Mouse (Mus musculus): ENCODE data around the gene Nob1. TPM values are rescaled to one million over a fixed set of nuclear protein-coding genes. Genes with fewer than 3 reads are reported as not detected.

The Nob1 gene
- polyA plus RNA-seq, 1 experiment: 31.2 TPM

DNA sequence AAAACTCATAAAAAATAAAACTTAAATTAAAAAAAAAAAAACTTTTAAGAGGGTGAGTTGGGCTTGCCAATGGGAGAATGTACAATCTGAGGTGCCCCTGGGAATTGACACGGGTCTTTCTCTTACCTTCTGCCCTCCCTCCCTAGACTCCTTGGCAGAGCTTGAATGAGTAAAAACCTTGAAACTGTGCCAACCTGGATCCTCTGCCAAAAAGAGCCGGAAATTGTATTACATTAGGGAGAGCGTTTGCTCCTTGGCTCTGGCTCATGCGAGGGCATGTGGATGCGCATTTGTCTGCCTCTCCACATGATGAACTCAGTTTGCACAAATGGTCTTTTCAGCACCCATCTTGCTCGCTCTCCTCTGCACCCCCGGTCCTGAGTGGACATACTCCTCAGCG is 35.3 kb downstream of the Nob1 start:
- Histone ChIP-seq H3K27me3 (replicated peaks) (peaks cover 2% of the 10 kb centered on the region), H3K4me1 (peaks cover 55% of the 10 kb centered on the region), H3K4me3 (replicated peaks) (no peak overlapping the region), H3K36me3 (replicated peaks; ENCODE audit: low read length) (peaks cover 26% of the 10 kb centered on the region), H3K9me3 (no peaks in the 10 kb centered on the region)
- no peak for TF ChIP-seq FLI1 (IDR thresholded peaks at IDR 0.05; ENCODE audit: low read length)
- no peak for TF ChIP-seq GATA1 (IDR thresholded peaks at IDR 0.05; ENCODE audit: borderline replicate concordance, low read length)

DNA sequence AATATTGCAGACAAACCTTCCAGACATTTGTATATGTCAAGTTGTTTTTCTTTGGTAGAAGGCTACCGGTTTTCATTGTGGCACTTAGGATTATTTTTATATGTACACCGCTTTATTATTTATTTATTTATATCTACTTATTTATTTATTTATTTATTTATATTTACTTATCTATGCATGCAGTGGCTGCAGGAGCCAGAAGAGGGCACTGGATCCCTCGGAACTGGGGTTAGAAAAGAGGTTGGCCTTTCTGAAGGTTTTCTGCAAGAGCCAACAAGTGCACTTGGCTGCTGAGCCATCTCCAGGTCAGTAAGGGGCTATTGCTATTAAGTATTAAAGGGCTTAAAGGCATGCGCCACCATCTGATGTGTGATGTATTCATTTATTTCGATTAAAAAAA is 37.0 kb downstream of the Nob1 start:
- no peak overlapping the region for H3K4me3 ChIP-seq (replicated peaks)
- no peaks in the 10 kb centered on the region for H3K9me3 ChIP-seq
- TF ChIP-seq FLI1 (IDR thresholded peaks at IDR 0.05; ENCODE audit: low read length) (no peak), GATA1 (IDR thresholded peaks at IDR 0.05; ENCODE audit: borderline replicate concordance, low read length) (no peak)
- peaks cover 4% of the 10 kb centered on the region for H3K27me3 ChIP-seq (replicated peaks)
- peaks cover 26% of the 10 kb centered on the region for H3K36me3 ChIP-seq (replicated peaks; ENCODE audit: low read length)
- peaks cover 57% of the 10 kb centered on the region for H3K4me1 ChIP-seq

DNA sequence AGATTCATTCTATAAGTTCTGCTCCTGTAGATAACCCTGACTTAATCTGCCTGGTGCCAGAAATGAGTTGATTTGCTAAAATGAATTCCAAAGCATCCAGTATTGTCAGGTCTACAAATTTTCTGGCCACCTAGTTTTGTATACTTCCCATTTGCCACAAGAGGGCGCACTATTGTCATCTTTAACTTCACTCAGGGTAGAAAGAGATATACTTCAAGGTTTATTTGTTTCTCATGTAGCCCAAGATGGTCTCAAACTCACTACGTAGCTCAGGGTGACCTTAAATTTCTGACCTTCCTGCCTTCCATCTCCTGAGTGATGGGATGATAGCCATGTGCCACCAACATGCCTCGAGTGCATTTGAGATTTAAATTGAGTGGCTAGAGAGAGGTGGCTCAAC is 38.2 kb downstream of the Nob1 start:
- TF ChIP-seq GATA1 (IDR thresholded peaks at IDR 0.05; ENCODE audit: borderline replicate concordance, low read length): no peak
- no peak for TF ChIP-seq FLI1 (IDR thresholded peaks at IDR 0.05; ENCODE audit: low read length)
- Histone ChIP-seq H3K27me3 (replicated peaks) (peaks cover 4% of the 10 kb centered on the region), H3K36me3 (replicated peaks; ENCODE audit: low read length) (peaks cover 19% of the 10 kb centered on the region), H3K9me3 (0 out of 2 replicates have a peak, but pooled peaks cover 3% of the 10 kb centered on the region), H3K4me3 (replicated peaks) (no peak overlapping the region), H3K4me1 (peaks cover 55% of the 10 kb centered on the region)

DNA sequence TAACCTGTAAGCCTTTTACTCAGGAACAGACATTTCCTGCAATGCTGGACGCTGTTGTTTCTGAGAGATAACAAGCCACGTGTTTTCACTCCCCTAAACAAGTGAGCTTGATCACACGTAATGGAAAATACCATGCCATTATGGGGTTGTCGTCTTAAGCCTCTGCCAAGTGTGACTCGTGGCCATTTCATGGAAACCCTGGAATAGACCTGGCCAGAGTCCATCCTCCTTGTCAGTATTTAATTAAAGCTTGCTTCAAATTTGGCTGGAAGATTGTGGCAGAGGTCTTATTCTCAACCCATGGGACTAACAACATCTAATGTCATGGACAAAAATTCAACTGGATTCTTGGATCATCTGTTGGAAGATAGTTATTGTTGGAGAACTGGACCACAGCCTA is 38.7 kb downstream of the Nob1 start:
- Histone ChIP-seq H3K4me3 (replicated peaks) (no peak overlapping the region), H3K9me3 (0 out of 2 replicates have a peak, but pooled peaks cover 3% of the 10 kb centered on the region), H3K27me3 (replicated peaks) (peaks cover 4% of the 10 kb centered on the region), H3K36me3 (replicated peaks; ENCODE audit: low read length) (peaks cover 19% of the 10 kb centered on the region), H3K4me1 (peaks cover 53% of the 10 kb centered on the region)
- TF ChIP-seq GATA1 (IDR thresholded peaks at IDR 0.05; ENCODE audit: borderline replicate concordance, low read length) (no peak; the same call in 2 of the 3 replicates), FLI1 (IDR thresholded peaks at IDR 0.05; ENCODE audit: low read length) (no peak)

DNA sequence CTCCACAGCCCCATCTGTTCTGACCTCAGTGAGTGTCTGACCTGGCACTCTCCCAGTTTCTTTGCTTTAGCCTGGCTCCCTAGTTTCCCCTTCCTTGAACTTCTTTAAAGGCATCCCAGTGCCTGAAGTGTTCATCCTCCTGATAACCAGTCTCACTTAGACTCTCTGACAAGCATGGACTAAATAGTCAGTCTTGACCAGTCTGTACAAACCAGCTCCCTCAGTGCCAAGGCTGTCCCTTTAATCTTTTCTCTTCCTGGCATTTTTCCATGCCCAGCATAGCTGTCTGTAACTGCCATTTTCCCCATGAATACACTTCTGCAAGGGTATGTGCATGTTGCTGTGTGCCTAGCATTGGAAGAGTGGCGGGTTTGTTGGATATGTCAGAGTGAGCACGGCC is 39.8 kb downstream of the Nob1 start:
- H3K9me3 ChIP-seq: 0 out of 2 replicates have a peak, but pooled peaks cover 6% of the 10 kb centered on the region
- peaks cover 42% of the 10 kb centered on the region for H3K4me1 ChIP-seq
- TF ChIP-seq FLI1 (IDR thresholded peaks at IDR 0.05; ENCODE audit: low read length): no peak
- TF ChIP-seq GATA1 (IDR thresholded peaks at IDR 0.05; ENCODE audit: borderline replicate concordance, low read length): no peak
- peaks cover 4% of the 10 kb centered on the region for H3K27me3 ChIP-seq (replicated peaks)
- H3K36me3 ChIP-seq (replicated peaks; ENCODE audit: low read length): peaks cover 24% of the 10 kb centered on the region
- no peak overlapping the region for H3K4me3 ChIP-seq (replicated peaks)

DNA sequence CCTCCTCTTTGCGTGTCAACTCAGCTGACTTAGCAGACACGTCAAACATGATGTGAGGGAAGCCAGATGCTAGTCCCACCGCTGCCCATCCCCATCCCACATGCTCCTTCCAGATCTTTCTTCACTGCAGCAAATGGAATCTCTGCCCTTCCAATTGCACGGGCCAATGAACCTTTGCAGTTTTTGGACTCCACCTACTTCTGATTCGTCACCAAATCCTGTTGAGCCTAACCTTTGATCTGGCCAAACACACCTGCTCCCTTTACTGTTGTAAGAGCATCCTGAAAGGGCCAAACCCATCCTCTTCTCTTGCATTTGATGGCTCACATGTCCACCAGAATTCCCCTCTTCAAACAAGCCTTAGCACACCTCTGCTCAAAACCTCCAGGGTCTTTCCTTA is 40.2 kb downstream of the Nob1 start:
- H3K9me3 ChIP-seq: 0 out of 2 replicates have a peak, but pooled peaks cover 6% of the 10 kb centered on the region
- TF ChIP-seq FLI1 (IDR thresholded peaks at IDR 0.05; ENCODE audit: low read length) (no peak), GATA1 (IDR thresholded peaks at IDR 0.05; ENCODE audit: borderline replicate concordance, low read length) (no peak)

DNA sequence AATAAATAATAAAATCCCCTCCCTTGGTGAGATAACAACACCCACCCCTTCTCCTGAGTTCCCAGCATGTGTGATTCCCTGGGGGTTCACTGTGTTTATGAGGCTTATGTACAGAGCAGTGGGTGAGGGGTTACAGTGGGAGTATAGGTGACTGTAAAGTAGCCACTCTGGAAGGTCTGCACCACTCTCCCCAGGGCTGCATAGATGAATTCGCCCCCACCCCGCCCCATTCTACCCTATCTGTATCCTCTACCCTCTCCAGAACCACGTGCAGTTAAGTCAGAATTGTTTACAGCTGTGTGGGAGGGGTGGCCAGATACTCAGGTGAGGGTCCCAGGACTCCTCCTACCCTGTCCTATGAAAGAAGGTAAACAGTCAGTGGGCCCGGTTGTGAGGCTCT is 42.0 kb downstream of the Nob1 start:
- TF ChIP-seq FLI1 (IDR thresholded peaks at IDR 0.05; ENCODE audit: low read length) (no peak), GATA1 (IDR thresholded peaks at IDR 0.05; ENCODE audit: borderline replicate concordance, low read length) (no peak)
- H3K27me3 ChIP-seq (replicated peaks): peaks cover 4% of the 10 kb centered on the region
- peaks cover 30% of the 10 kb centered on the region for H3K4me1 ChIP-seq
- no peak overlapping the region for H3K4me3 ChIP-seq (replicated peaks)
- peaks cover 28% of the 10 kb centered on the region for H3K36me3 ChIP-seq (replicated peaks; ENCODE audit: low read length)
- H3K9me3 ChIP-seq: 0 out of 2 replicates have a peak, but pooled peaks cover 6% of the 10 kb centered on the region

More for the DNA sequence above, 40.2 kb downstream of the Nob1 start:
- H3K4me1 ChIP-seq: peaks cover 38% of the 10 kb centered on the region
- H3K4me3 ChIP-seq (replicated peaks): no peak overlapping the region
- H3K36me3 ChIP-seq (replicated peaks; ENCODE audit: low read length): peaks cover 24% of the 10 kb centered on the region
- H3K27me3 ChIP-seq (replicated peaks): peaks cover 4% of the 10 kb centered on the region

DNA sequence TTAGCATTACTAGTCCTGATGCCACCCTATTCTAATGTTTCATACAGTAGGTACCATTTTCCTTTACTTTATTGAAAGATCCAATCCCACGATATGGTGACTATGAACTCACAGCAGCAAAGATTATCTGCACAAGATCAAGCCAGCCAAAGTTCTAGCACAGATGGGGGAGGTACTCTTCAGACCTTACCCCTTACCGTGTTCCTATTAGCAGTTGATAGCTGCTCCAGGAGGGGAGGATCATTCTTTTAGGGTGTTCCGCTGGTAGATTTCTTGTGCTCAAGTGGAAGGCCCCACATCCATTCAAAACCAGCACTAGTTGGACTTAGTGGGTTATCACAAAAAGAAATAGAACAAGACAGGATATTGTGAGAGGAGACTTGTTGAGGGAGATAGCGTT is 43.2 kb downstream of the Nob1 start:
- peaks cover 26% of the 10 kb centered on the region for H3K4me1 ChIP-seq
- H3K27me3 ChIP-seq (replicated peaks): peaks cover 4% of the 10 kb centered on the region
- peaks cover 40% of the 10 kb centered on the region for H3K36me3 ChIP-seq (replicated peaks; ENCODE audit: low read length)
- no peak overlapping the region for H3K4me3 ChIP-seq (replicated peaks)
- no peak for TF ChIP-seq FLI1 (IDR thresholded peaks at IDR 0.05; ENCODE audit: low read length)
- TF ChIP-seq GATA1 (IDR thresholded peaks at IDR 0.05; ENCODE audit: borderline replicate concordance, low read length): no peak
- 0 out of 2 replicates have a peak, but pooled peaks cover 6% of the 10 kb centered on the region for H3K9me3 ChIP-seq

DNA sequence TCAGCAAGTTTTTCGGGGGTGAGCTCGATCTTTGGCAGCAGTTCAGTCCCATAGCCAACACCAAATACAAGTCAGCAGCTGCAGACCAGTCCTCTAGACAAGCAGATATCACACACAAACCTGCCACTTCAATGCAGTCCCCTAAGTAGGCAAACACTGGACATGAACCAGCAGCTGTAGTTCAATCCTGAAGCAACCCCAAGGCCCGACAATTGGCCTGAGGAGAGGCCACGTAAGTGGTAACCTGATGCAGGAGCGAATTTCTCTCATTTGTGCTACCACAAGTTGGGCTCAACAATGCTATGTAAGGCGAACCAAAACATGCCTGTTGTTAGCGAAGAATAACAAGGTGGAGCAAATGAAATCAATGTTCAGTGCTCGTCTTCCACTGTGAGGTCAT is 44.1 kb downstream of the Nob1 start:
- H3K36me3 ChIP-seq (replicated peaks; ENCODE audit: low read length): peaks cover 49% of the 10 kb centered on the region
- TF ChIP-seq GATA1 (IDR thresholded peaks at IDR 0.05; ENCODE audit: borderline replicate concordance, low read length) (no peak), FLI1 (IDR thresholded peaks at IDR 0.05; ENCODE audit: low read length) (no peak)

DNA sequence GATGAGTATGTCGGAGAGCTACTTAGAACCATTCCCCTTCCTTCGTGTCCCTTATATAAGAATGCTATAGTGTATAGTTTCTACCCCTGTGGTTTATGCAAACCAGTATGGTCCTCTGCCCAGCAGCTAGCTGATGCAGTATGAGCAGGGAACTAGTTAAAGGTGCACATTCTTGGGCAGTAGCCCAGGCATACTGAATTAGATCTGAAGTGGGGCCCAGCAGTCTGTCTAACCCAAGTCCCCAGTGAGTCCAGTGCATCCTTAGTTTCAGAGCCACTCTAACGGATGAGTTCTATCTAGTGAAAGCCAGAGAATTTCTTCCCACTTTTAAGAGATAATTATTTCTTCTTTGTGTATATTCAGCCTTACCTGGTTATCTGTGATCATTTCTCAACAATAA is 47.5 kb downstream of the Nob1 start:
- Histone ChIP-seq H3K4me3 (replicated peaks) (no peak overlapping the region), H3K9me3 (0 out of 2 replicates have a peak, but pooled peaks cover 6% of the 10 kb centered on the region), H3K36me3 (replicated peaks; ENCODE audit: low read length) (peaks cover 71% of the 10 kb centered on the region), H3K4me1 (peaks cover 20% of the 10 kb centered on the region), H3K27me3 (replicated peaks) (no peaks in the 10 kb centered on the region)
- TF ChIP-seq FLI1 (IDR thresholded peaks at IDR 0.05; ENCODE audit: low read length) (no peak), GATA1 (IDR thresholded peaks at IDR 0.05; ENCODE audit: borderline replicate concordance, low read length) (no peak)

More for the DNA sequence above, 44.1 kb downstream of the Nob1 start:
- H3K27me3 ChIP-seq (replicated peaks): peaks cover 4% of the 10 kb centered on the region
- no peak overlapping the region for H3K4me3 ChIP-seq (replicated peaks)
- H3K9me3 ChIP-seq: 0 out of 2 replicates have a peak, but pooled peaks cover 6% of the 10 kb centered on the region
- H3K4me1 ChIP-seq: peaks cover 17% of the 10 kb centered on the region

All from megakaryocyte, embryonic 14.5 days (primary cell).